Mouse (Mus musculus): ENCODE results near the gene Heatr9. TPM values are rescaled to one million over a fixed set of nuclear protein-coding genes. Genes with fewer than 3 reads are reported as not detected.
A peak's percentile ranks its signal among the peaks of the same experiment; 100 is the strongest.

Heatr9 gene
- total RNA-seq (2012; rRNA removed) (not detected in 2 replicates), polyA plus RNA-seq (2012; ENCODE audit: insufficient read depth in 1 of 2, insufficient read length in 2 of 2, low read depth in 1 of 2, low replicate concordance in 2 of 2, missing spikeins in 1 of 2) (not detected)

DNA sequence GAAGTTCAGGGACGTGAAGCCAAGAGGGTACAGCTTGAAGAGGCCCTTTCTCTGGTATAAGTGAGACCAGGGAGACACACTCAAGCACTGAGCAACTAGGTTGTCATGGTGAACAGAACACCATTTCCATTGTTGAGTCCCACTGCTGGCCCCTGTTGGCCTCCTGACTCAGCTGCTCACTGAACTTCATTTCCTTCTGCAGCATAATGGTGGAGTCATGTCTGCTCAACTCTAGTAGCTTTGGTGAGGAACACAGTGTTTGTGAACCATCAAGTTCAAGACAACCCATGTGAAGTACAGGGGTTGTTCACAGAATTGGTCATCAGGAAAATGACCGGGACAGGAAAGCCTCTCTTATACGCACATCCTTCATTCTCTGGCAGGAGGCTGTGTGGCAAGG lies at the start of gene Heatr9:
Gene Heatr9 (minus strand): TSS at position 101 of the 400 bp plus-strand sequence.
- peaks cover 0 to 6% of the 10 kb centered on the region in 2 experiments; a peak in 3 of 4 replicates for H3K27me3 ChIP-seq (ENCODE audit: control insufficient read depth in 1 of 2, insufficient read depth in 2 of 2, low read length in 2 of 2)
- no peaks in the 10 kb centered on the region for H3K79me2 ChIP-seq (ENCODE audit: control insufficient read depth, insufficient read depth, low read length, poor library complexity)
- no peaks in the 10 kb centered on the region for H3K36me3 ChIP-seq (ENCODE audit: control insufficient read depth in 1 of 2, insufficient read depth in 2 of 2, low read length in 2 of 2)
- DNase-seq (ENCODE audit: low read depth, low spot score) = no peak
- no peak within 1 kb of the TSS for H3K4me3 ChIP-seq (ENCODE audit: control insufficient read depth in 1 of 2, insufficient read depth in 1 of 2, low read depth in 2 of 2, low read length in 2 of 2)
- H3K9ac ChIP-seq (ENCODE audit: control insufficient read depth, low read depth, low read length, poor library complexity, severe bottlenecking) = no peak within 1 kb of the TSS
- no peaks in the 10 kb centered on the region for H3K4me1 ChIP-seq (ENCODE audit: control insufficient read depth in 1 of 2, insufficient read depth in 2 of 2, low read length in 2 of 2)
- no peaks in the 10 kb centered on the region for H3K9me3 ChIP-seq (replicated peaks; ENCODE audit: insufficient read depth, low read length)
- no peak within 1 kb of the TSS for H3K27ac ChIP-seq (ENCODE audit: control insufficient read depth, low read depth, low read length)
- no peak for TF ChIP-seq HCFC1 (IDR thresholded peaks at IDR 0.05; ENCODE audit: low read depth, low read length)
- TF ChIP-seq EP300 (IDR thresholded peaks at IDR 0.05; ENCODE audit: low read depth in 1 of 2, low read length in 2 of 2) = no peak
- no peak for TF ChIP-seq CTCF (IDR thresholded peaks at IDR 0.05 in 2 of 3, conservative IDR thresholded peaks at IDR 0.05 in 1 of 3; ENCODE audit: control insufficient read depth in 1 of 3, insufficient read depth in 1 of 3, low read depth in 2 of 3, low read length in 3 of 3, poor library complexity in 1 of 3, severe bottlenecking in 1 of 3)
- no peak for TF ChIP-seq UBTF (IDR thresholded peaks at IDR 0.05; ENCODE audit: borderline replicate concordance, insufficient read depth, low read depth, low read length)
- no peak for TF ChIP-seq NELFE (IDR thresholded peaks at IDR 0.05; ENCODE audit: low read depth, low read length)
- TF ChIP-seq TAL1 (IDR thresholded peaks at IDR 0.05; ENCODE audit: low read length) = no peak
- no peak for TF ChIP-seq CHD2 (IDR thresholded peaks at IDR 0.05; ENCODE audit: low read length)
- no peak for TF ChIP-seq GATA1 (IDR thresholded peaks at IDR 0.05; ENCODE audit: low read depth, low read length)
- no peak for TF ChIP-seq NRF1 (IDR thresholded peaks at IDR 0.05; ENCODE audit: insufficient read depth, low read depth, low read length, poor library complexity, severe bottlenecking)
- no peak for TF ChIP-seq BHLHE40 (IDR thresholded peaks at IDR 0.05; ENCODE audit: borderline replicate concordance, low read depth, low read length)
- no peak for TF ChIP-seq MYC (IDR thresholded peaks at IDR 0.05; ENCODE audit: low read depth, low read length)
- no peak for TF ChIP-seq TCF12 (IDR thresholded peaks at IDR 0.05; ENCODE audit: low read depth, low read length)
- no peak for TF ChIP-seq JUND (IDR thresholded peaks at IDR 0.05; ENCODE audit: low read depth, low read length)
- TF ChIP-seq RCOR1 (IDR thresholded peaks at IDR 0.05; ENCODE audit: low read depth, low read length) = no peak

DNA sequence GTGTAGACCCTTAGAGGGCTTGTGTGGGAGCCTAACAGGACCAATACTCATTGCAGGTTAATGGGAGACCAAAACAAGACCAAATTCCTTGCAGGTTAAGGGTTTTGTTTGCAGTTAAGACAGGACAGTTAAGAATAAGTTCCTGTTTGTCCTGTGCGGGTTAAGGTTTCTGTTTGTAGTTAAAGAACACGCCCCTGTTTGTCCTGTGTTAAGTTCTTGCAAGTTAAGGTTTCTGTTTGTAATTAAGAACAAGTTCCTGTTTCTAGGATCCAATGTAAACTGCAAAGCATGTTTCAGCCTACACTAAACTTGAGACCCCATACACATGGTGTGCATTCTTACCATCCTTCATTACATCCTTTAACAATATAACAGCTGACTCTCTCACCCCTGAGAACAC lies 48.2 kb upstream of the Heatr9 start:
- TF ChIP-seq MAX (IDR thresholded peaks at IDR 0.05; ENCODE audit: low read length) = peak; percentile 62
- TF ChIP-seq MYB (IDR thresholded peaks at IDR 0.05; ENCODE audit: low read depth, low read length) = peak; percentile 95
- TF ChIP-seq SIN3A (IDR thresholded peaks at IDR 0.05; ENCODE audit: low read length) = peak; percentile 77
- 0 out of 2 replicates have a peak, but pooled peaks have one; percentile 31 for TF ChIP-seq ELF1 (IDR thresholded peaks at IDR 0.05; ENCODE audit: low read depth, low read length)
- 0 out of 4 replicates have a peak, but pooled peaks of 1 of the 2 experiments have one; percentile 12 for TF ChIP-seq POLR2A (IDR thresholded peaks at IDR 0.05; ENCODE audit: control insufficient read depth in 1 of 2, insufficient read depth in 1 of 2, low read depth in 1 of 2, low read length in 2 of 2, poor library complexity in 1 of 2)
- no peak for TF ChIP-seq E2F4 (IDR thresholded peaks at IDR 0.05; ENCODE audit: borderline replicate concordance, low read depth, low read length)
- TF ChIP-seq MXI1 (IDR thresholded peaks at IDR 0.05; ENCODE audit: low read depth, low read length) = peak; percentile 66; the same call in 1 of the 2 replicates
- TF ChIP-seq ZNF384 (IDR thresholded peaks at IDR 0.05; ENCODE audit: low read depth, low read length) = no peak
- peak; percentile 58; the same call in 1 of the 2 replicates for TF ChIP-seq TBP (IDR thresholded peaks at IDR 0.05; ENCODE audit: low read depth, low read length)
- peak; percentile 28; the same call in 1 of the 2 replicates for TF ChIP-seq ETS1 (IDR thresholded peaks at IDR 0.05; ENCODE audit: low read depth, low read length)
- TF ChIP-seq MYC (IDR thresholded peaks at IDR 0.05; ENCODE audit: low read depth, low read length) = peak; percentile 89
- 0 out of 2 replicates have a peak, but pooled peaks have one; percentile 37 for TF ChIP-seq HCFC1 (IDR thresholded peaks at IDR 0.05; ENCODE audit: low read depth, low read length)
- 0 out of 2 replicates have a peak, but pooled peaks have one; percentile 17 for TF ChIP-seq JUND (IDR thresholded peaks at IDR 0.05; ENCODE audit: low read depth, low read length)
- peak; percentile 82 to 86 for TF ChIP-seq EP300 (IDR thresholded peaks at IDR 0.05; ENCODE audit: low read depth in 1 of 2, low read length in 2 of 2)
- TF ChIP-seq MAZ (IDR thresholded peaks at IDR 0.05; ENCODE audit: low read depth, low read length) = no peak
- no peaks in the 10 kb centered on the region for H3K79me2 ChIP-seq (ENCODE audit: control insufficient read depth, insufficient read depth, low read length, poor library complexity)
- DNase-seq (ENCODE audit: low read depth, low spot score) = peak; percentile 87
- H3K9me3 ChIP-seq (replicated peaks; ENCODE audit: insufficient read depth, low read length) = no peaks in the 10 kb centered on the region
- peak overlapping the region in 1 of 2 experiments; percentile 24; a peak in 3 of 4 replicates for H3K4me3 ChIP-seq (ENCODE audit: control insufficient read depth in 1 of 2, insufficient read depth in 1 of 2, low read depth in 2 of 2, low read length in 2 of 2)
- peaks cover 0 to 48% of the 10 kb centered on the region in 2 experiments; a peak in 2 of 4 replicates for H3K36me3 ChIP-seq (ENCODE audit: control insufficient read depth in 1 of 2, insufficient read depth in 2 of 2, low read length in 2 of 2)
- peak overlapping the region; percentile 4; the same call in 1 of the 2 replicates for H3K9ac ChIP-seq (ENCODE audit: control insufficient read depth, low read depth, low read length, poor library complexity, severe bottlenecking)
- H3K4me1 ChIP-seq (ENCODE audit: control insufficient read depth in 1 of 2, insufficient read depth in 2 of 2, low read length in 2 of 2) = peaks cover 38 to 42% of the 10 kb centered on the region in 2 experiments
- H3K27ac ChIP-seq (ENCODE audit: control insufficient read depth, low read depth, low read length) = peak overlapping the region; percentile 74
- H3K27me3 ChIP-seq (ENCODE audit: control insufficient read depth in 1 of 2, insufficient read depth in 2 of 2, low read length in 2 of 2) = no peaks in the 10 kb centered on the region

Data from MEL (cell line).